Mouse (Mus musculus) ES-E14 (cell line): ENCODE data around the gene Bbs7.

Experiments
- HCFC1 ChIP-seq: IDR thresholded peaks from 2 replicates; pipeline ENCODE4 v1.6.1; 2012; ENCODE audit warnings: low read length, inconsistent platforms, borderline replicate concordance; ENCODE audit not compliant: insufficient read depth
- MAFK ChIP-seq: IDR thresholded peaks from 2 replicates; pipeline ENCODE4 v1.6.1; 2014; ENCODE audit warnings: mild to moderate bottlenecking, low read depth, low read length, inconsistent platforms; ENCODE audit not compliant: insufficient read depth
- ZC3H11A ChIP-seq: IDR thresholded peaks from 2 replicates; pipeline ENCODE4 v1.6.1; 2012; ENCODE audit warnings: low read depth, mild to moderate bottlenecking, inconsistent platforms, low read length, borderline replicate concordance

GRCm38 (mm10) chr3:36612687-36613086 lies 590 bp downstream of the Bbs7 start:
- TF ChIP-seq ZC3H11A (no peak), HCFC1 (no peak), MAFK (no peak)
